Mouse (Mus musculus) megakaryocyte, embryonic 14.5 days (primary cell): ENCODE results near the gene St8sia1.

ENCODE experiments used
- FLI1 ChIP-seq: IDR thresholded peaks from 2 replicates; pipeline ENCODE4 v1.6.1; 2012; ENCODE audit warnings: low read length, inconsistent platforms, mixed read lengths
- GATA1 ChIP-seq: IDR thresholded peaks from 3 replicates; pipeline ENCODE4 v1.6.1; 2012; ENCODE audit warnings: mixed read lengths, low read length, inconsistent platforms, borderline replicate concordance

DNA sequence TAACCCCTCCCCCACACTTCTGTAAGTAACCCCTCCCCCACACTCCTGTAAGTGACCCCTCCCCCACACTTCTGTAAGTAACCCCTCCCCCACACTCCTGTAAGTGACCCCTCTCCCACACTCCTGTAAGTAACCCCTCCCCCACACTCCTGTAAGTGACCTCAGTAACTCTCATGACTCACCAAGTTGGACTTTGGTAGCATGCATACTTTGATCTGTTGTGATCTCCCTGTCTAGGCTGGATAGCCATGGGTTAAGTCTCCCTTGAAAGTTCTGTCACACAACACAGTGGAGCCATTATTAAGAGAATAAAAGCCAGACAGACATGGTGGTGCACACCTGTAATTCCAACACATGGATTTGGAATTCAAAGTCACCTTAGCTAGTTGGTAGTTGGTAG, 11.1 kb downstream of the St8sia1 start:
- no peak for TF ChIP-seq GATA1
- TF ChIP-seq FLI1, result no peak
